Mouse (Mus musculus) small intestine, adult 2 months (tissue): Measurements from ENCODE around the gene Rab44. TPM values are rescaled to one million over a fixed set of nuclear protein-coding genes. Genes with fewer than 3 reads are reported as not detected.

ENCODE experiments used
- H3K27ac ChIP-seq: fragments of 200-500 bp; 2 replicates; pipeline ENCODE4 v1.5.1; 2012; ENCODE audit warnings: low read depth, low read length, control low read depth, inconsistent platforms; ENCODE audit not compliant: insufficient read depth
- H3K27me3 ChIP-seq: fragments of 200-500 bp; 2 replicates; pipeline ENCODE4 v1.6.1; 2012; ENCODE audit warnings: mild to moderate bottlenecking, moderate library complexity, low read length, inconsistent platforms; ENCODE audit not compliant: control insufficient read depth, insufficient read depth
- H3K36me3 ChIP-seq: fragments of 200-500 bp; 2 replicates; pipeline ENCODE4 v1.6.1; 2012; ENCODE audit warnings: mild to moderate bottlenecking, low read length, control low read depth, inconsistent platforms; ENCODE audit not compliant: control insufficient read depth, insufficient read depth
- H3K4me1 ChIP-seq: fragments of 200-500 bp; 2 replicates; pipeline ENCODE4 v1.6.1; 2012; ENCODE audit warnings: low read length, inconsistent platforms, mixed read lengths; ENCODE audit not compliant: control insufficient read depth, insufficient read depth, insufficient read length
- H3K4me3 ChIP-seq: fragments of 200-500 bp; 2 replicates; pipeline ENCODE4 v1.5.1; 2012; ENCODE audit warnings: low read depth, mild to moderate bottlenecking, control low read depth, inconsistent platforms, low read length, moderate library complexity
- CTCF ChIP-seq: fragments of 200-500 bp; IDR thresholded peaks from 2 replicates; pipeline ENCODE4 v1.5.1; 2012; ENCODE audit warnings: low read depth, mild to moderate bottlenecking, control low read depth, inconsistent platforms, low read length, moderate library complexity, mixed read lengths; ENCODE audit not compliant: insufficient replicate concordance, insufficient read length; ENCODE audit errors: extremely low read depth
- POLR2A ChIP-seq: fragments of 200-500 bp; IDR thresholded peaks from 2 replicates; pipeline ENCODE4 v1.6.1; 2012; ENCODE audit warnings: low read depth, mild to moderate bottlenecking, control low read depth, inconsistent platforms, low read length, moderate library complexity
- WGBS: fragments of 180-500 bp; shearing (Covaris S2); methylation state at CpG from one replicate; pipeline ENCODE4 v1.1.7; 2018; 5-methylcytosine and 5-hydroxymethylcytosine counted together
- polyA plus RNA-seq: library from polyadenylated mRNA; depleted of rRNA; stranded (reverse); fragments of >200 nt; gene quantifications from 2 replicates; pipeline ENCODE4 v1.2.3, GENCODE M21; 2012

Gene Rab44
- polyA plus RNA-seq, 1 experiment: 0.37 TPM

- 41% methylated on average over 12 of the region's 12 CpGs for WGBS
- no peaks in the 10 kb centered on the region for H3K27me3 ChIP-seq
- H3K4me1 ChIP-seq: peaks cover 35% of the 10 kb centered on the region
These were observed 55.2 kb downstream of the Rab44 start for GRCm38 (mm10) chr17:29168996-29169601.

DNA sequence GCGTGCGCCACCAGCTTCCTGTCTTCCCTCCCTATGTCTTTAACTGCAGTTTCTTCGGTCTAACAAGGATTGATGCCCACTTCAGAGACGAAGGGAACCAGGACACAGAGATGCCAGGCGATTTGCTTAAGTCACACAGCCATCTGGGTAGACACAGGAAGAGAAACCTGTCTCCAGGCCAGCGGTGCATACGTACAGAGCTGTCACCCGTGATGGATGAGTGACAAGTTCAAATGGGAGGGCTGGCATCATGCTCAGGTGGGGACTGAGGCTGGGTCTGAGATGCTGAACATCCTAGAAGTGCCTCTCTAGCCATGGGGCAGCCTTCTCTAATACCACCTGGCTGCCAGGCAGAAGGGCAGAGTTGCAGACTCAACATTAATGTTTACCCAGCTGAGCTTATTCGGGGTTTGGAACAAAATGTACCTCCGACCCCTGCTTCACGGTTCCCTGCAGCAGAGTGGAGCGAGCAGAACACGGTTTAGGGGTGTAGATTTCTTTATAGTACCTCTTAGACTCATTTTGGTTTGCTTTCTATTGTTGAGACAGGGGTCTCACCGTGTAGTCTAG, 56.6 kb downstream of the Rab44 start:
- Histone ChIP-seq H3K36me3 (no peaks in the 10 kb centered on the region), H3K4me1 (peaks cover 24% of the 10 kb centered on the region), H3K4me3 (no peak overlapping the region), H3K27me3 (no peaks in the 10 kb centered on the region), H3K27ac (no peak overlapping the region)
- TF ChIP-seq CTCF (no peak), POLR2A (no peak)
- 58% methylated on average over 14 of the region's 14 CpGs for WGBS

More at GRCm38 (mm10) chr17:29168996-29169601, 55.2 kb downstream of the Rab44 start:
- no peaks in the 10 kb centered on the region for H3K36me3 ChIP-seq
- TF ChIP-seq CTCF: peak; percentile 77; the same call in 1 of the 2 replicates
- TF ChIP-seq POLR2A: no peak
- no peak overlapping the region for H3K27ac ChIP-seq
- H3K4me3 ChIP-seq: no peak overlapping the region

GRCm38 (mm10) chr17:29171001-29171772, 57.2 kb downstream of the Rab44 start:
- Histone ChIP-seq H3K36me3 (no peaks in the 10 kb centered on the region), H3K27ac (peak overlapping the region; percentile 20; the same call in 1 of the 2 replicates), H3K4me1 (peaks cover 21% of the 10 kb centered on the region), H3K4me3 (no peak overlapping the region), H3K27me3 (no peaks in the 10 kb centered on the region)
- TF ChIP-seq POLR2A: no peak
- TF ChIP-seq CTCF: peak; percentile 97; the same call in 1 of the 2 replicates
- 6% methylated on average over 14 of the region's 14 CpGs for WGBS

- Histone ChIP-seq H3K4me1 (peaks cover 13% of the 10 kb centered on the region), H3K27ac (no peak overlapping the region; the same call in 1 of the 2 replicates), H3K36me3 (no peaks in the 10 kb centered on the region), H3K27me3 (no peaks in the 10 kb centered on the region), H3K4me3 (peak overlapping the region; percentile 27; the same call in 1 of the 2 replicates)
- TF ChIP-seq POLR2A: no peak
- no peak for TF ChIP-seq CTCF
- WGBS: 46% methylated on average over 10 of the region's 10 CpGs
These were observed 58.1 kb downstream of the Rab44 start for GRCm38 (mm10) chr17:29172062-29172461.

DNA sequence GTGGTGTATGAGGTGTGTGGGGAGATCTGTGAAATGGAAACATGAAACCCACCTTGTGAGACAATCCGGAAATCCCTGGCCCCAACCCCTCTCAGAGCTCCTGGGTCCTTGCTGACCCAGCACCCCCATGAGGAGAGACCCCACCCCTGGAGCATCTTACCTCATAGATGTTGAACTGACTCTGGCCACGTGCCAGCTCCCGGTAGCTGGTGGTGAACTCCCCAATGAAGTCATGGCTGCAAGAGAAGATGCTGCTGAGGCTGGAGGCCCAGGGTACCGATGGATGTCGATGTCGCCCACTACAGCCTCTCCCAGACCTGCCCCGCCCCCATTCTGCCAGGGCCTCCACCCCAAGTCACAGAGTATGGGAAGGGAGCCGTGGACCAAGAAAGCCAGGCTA, 59.2 kb downstream of the Rab44 start:
- no peak overlapping the region for H3K4me3 ChIP-seq
- no peaks in the 10 kb centered on the region for H3K27me3 ChIP-seq
- whole genome bisulfite sequencing: 76% methylated on average over 8 of the region's 8 CpGs
- peaks cover 6% of the 10 kb centered on the region; the same call in 1 of the 2 replicates for H3K4me1 ChIP-seq
- TF ChIP-seq POLR2A (no peak), CTCF (no peak)
- H3K27ac ChIP-seq: no peak overlapping the region
- H3K36me3 ChIP-seq: no peaks in the 10 kb centered on the region

- H3K27me3 ChIP-seq: no peaks in the 10 kb centered on the region
- H3K4me1 ChIP-seq: no peaks in the 10 kb centered on the region
- WGBS: 74% methylated on average over 3 of the region's 3 CpGs
- no peaks in the 10 kb centered on the region for H3K36me3 ChIP-seq
- no peak overlapping the region for H3K4me3 ChIP-seq
- H3K27ac ChIP-seq: no peak overlapping the region
- TF ChIP-seq POLR2A (no peak), CTCF (no peak)
These were observed 61.7 kb downstream of the Rab44 start for GRCm38 (mm10) chr17:29175693-29176092.
